In the genomic region with DNA sequence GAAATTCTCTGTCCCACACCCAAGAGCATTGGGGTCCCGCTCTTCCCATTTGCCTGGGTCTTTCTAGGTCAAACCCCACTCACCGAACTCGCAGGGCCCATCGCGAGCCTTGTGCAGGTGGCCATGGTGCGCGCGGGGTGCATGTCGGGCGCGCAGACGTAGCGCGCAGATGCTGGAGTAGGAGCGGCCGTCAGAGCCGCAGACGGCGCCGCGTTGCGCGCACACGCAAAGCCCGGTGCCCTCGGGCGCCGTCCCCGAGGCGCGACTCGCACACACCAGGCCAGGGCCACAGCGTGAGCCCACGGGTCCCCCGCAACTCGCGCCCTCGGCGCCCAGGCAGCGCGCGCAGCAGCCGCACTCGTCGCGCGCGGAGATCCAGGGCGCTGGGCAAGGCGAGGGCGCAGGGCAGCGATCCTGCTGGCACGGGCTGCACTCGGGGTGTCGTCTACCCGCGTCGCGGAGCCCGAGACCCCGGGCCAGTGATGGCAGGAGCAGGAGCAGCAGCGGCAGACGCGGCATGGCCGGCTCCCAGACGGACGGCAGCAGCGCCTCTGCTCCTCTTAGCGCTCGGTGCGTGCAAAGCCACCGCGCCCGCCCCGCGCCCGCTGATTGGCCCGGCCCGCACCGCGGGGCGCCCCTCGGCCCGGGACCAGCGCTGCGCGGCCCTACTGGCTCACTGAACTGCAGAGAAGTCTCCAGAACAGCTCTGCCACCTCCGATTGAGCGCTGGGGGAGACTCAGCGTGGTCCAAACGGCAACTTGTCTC, we compare ENCODE assay signal across 8 mouse cellular contexts. TPM values are rescaled to one million over a fixed set of nuclear protein-coding genes. Genes with fewer than 3 reads are reported as not detected.
A peak's percentile ranks its signal among the peaks of the same experiment; 100 is the strongest.
DNase-seq lines count a peak whose midpoint lies in the region; ATAC-seq and TF ChIP-seq lines count a peak whose summit lies in the region.

Gene Igfbpl1 (minus strand): TSS at position 649 of the 766 bp plus-strand sequence.

- no peaks in the 10 kb centered on the region for H3K9me3 ChIP-seq in kidney, embryonic 15.5 days (replicated peaks)
- H3K9me3 ChIP-seq in midbrain, embryonic 13.5 days: no peaks in the 10 kb centered on the region

- DNase-seq in kidney, adult 18-20 months: no peak
- DNase-seq in brain, embryonic 14.5 days (ENCODE audit: low read depth): peak; percentile 82
- DNase-seq in heart, postnatal 4 days: peak; percentile 47
- no peak for DNase-seq in urinary bladder, postnatal 10 days (ENCODE audit: low spot score)
- no peak for DNase-seq in kidney, adult 8-10 months

- peak; percentile 73 for TF ChIP-seq POLR2A in brain, embryonic 14.5 days (IDR thresholded peaks at IDR 0.05; ENCODE audit: borderline replicate concordance, extremely low read depth, insufficient read depth, insufficient read length, poor library complexity, severe bottlenecking)

- 0 out of 2 replicates have a peak, but pooled peaks have one; percentile 56 for ATAC-seq in kidney, embryonic 15.5 days (replicated peaks; ENCODE audit: low FRiP score)
- peak; percentile 40; the same call in 1 of the 2 replicates for ATAC-seq in midbrain, embryonic 13.5 days
- ATAC-seq in erythroblast, adult 5-6 weeks (replicated peaks; ENCODE audit: low FRiP score, poor library complexity, severe bottlenecking): no peak

- no peak within 1 kb of the TSS for H3K9ac ChIP-seq in kidney, embryonic 15.5 days
- H3K9ac ChIP-seq in midbrain, embryonic 13.5 days (replicated peaks): peak within 1 kb of the TSS; percentile 93

- peaks cover 20% of the 10 kb centered on the region for H3K4me1 ChIP-seq in kidney, embryonic 15.5 days
- H3K4me1 ChIP-seq in midbrain, embryonic 13.5 days (replicated peaks): peaks cover 98% of the 10 kb centered on the region

- no peak for TF ChIP-seq CTCF in brain, embryonic 14.5 days (IDR thresholded peaks at IDR 0.05; ENCODE audit: borderline replicate concordance, extremely low read depth, insufficient read depth, insufficient read length)

- H3K27me3 ChIP-seq in kidney, embryonic 15.5 days: peaks cover 89% of the 10 kb centered on the region
- peaks cover 50% of the 10 kb centered on the region for H3K27me3 ChIP-seq in midbrain, embryonic 13.5 days

- H3K27ac ChIP-seq in kidney, embryonic 15.5 days: no peak within 1 kb of the TSS
- H3K27ac ChIP-seq in midbrain, embryonic 13.5 days: peak within 1 kb of the TSS; percentile 98

- no peaks in the 10 kb centered on the region for H3K36me3 ChIP-seq in kidney, embryonic 15.5 days
- peaks cover 2% of the 10 kb centered on the region; the same call in 1 of the 2 replicates for H3K36me3 ChIP-seq in midbrain, embryonic 13.5 days

- peak within 1 kb of the TSS; percentile 67 for H3K4me2 ChIP-seq in kidney, embryonic 15.5 days
- peak within 1 kb of the TSS; percentile 81 for H3K4me2 ChIP-seq in midbrain, embryonic 13.5 days (replicated peaks)

- 1% methylated on average over 90 of the region's 91 CpGs for WGBS in kidney, embryonic 15.5 days
- WGBS in midbrain, embryonic 13.5 days: 1% methylated on average over 83 of the region's 91 CpGs

- peak within 1 kb of the TSS; percentile 43 for H3K4me3 ChIP-seq in kidney, embryonic 15.5 days (replicated peaks)
- peak within 1 kb of the TSS; percentile 68 for H3K4me3 ChIP-seq in midbrain, embryonic 13.5 days (replicated peaks)

RNA-seq across cellular contexts. Expression of gene Igfbpl1, which starts in this region (rescaled TPM):
- 0.06 and 0.10 TPM in 2 replicates for polyA plus RNA-seq in kidney, embryonic 15.5 days (2015; fragmentation: Nextera tagmentation; extraction: Ambion mirVana)
- polyA plus RNA-seq in brain, embryonic 14.5 days (2012; rRNA removed): 266 and 421 TPM in 2 replicates
- 1 to 10 TPM; 7.3 to 7.5 TPM for total RNA-seq in heart, postnatal 4 days (2021)
- polyA plus RNA-seq in midbrain, embryonic 13.5 days (2015; fragmentation: Nextera tagmentation; extraction: Ambion mirVana): 69.9 and 83.3 TPM in 2 replicates
- total RNA-seq in erythroblast, adult 5-6 weeks (2015; ENCODE audit: low replicate concordance): not detected in 2 replicates
- total RNA-seq in erythroblast, adult 5-6 weeks (2017; ENCODE audit: low replicate concordance): not detected in 2 replicates

Comparison
In these comparisons a context has a peak if more than half of its experiments do, and no peak if none do; other contexts are left out.
1. RNA of gene Igfbpl1 (total RNA-seq): 7.3 to 7.5 TPM in heart, postnatal 4 days; not detected in erythroblast, adult 5-6 weeks; every median in the first group is over 4 times any median in the second.
2. RNA of gene Igfbpl1 (polyA plus RNA-seq): 266 to 421 TPM in brain, embryonic 14.5 days and 69.9 to 83.3 TPM in midbrain, embryonic 13.5 days; 0.06 to 0.10 TPM in kidney, embryonic 15.5 days; every median in the first group is over 10 times any median in the second.
3. Peak in ATAC-seq, H3K4me3 ChIP-seq and H3K4me2 ChIP-seq in kidney, embryonic 15.5 days; RNA of the gene not detected or under 1 TPM.
4. DNase-seq: peak in brain, embryonic 14.5 days (single experiment) and heart, postnatal 4 days (single experiment); none in kidney, adult 18-20 months (single experiment), urinary bladder, postnatal 10 days (single experiment) and kidney, adult 8-10 months (0 of 2).